Mouse (Mus musculus) lung, postnatal 0 days (tissue): Measurements from ENCODE around the gene Enox1. TPM values are rescaled to one million over a fixed set of nuclear protein-coding genes. Genes with fewer than 3 reads are reported as not detected.
A peak's percentile ranks its signal among the peaks of the same experiment; 100 is the strongest.

Source experiments
- ATAC-seq: fragments of 200-750 bp; cut with Nextera tagmentation; 2 replicates; pipeline ENCODE4 v1.8.0; 2017; ENCODE audit warnings: moderate library complexity
- DNase-seq: peaks from one replicate; pipeline ENCODE4 v3.0.0-alpha.2; 2016; ENCODE audit warnings: low spot score
- H3K27ac ChIP-seq: fragments of 300-500 bp; sonication (generic); 2 replicates; pipeline ENCODE4 v1.5.1; 2014; ENCODE audit warnings: antibody characterized with exemption, mild to moderate bottlenecking, low read length, mixed read lengths
- H3K27me3 ChIP-seq: fragments of 300-500 bp; sonication (generic); replicated peaks from 2 replicates; pipeline ENCODE4 v1.6.1; 2014; ENCODE audit warnings: low read length, mixed read lengths; ENCODE audit not compliant: insufficient read depth
- H3K36me3 ChIP-seq: fragments of 300-500 bp; sonication (generic); 2 replicates; pipeline ENCODE4 v1.6.1; 2014; ENCODE audit warnings: low read length, mixed read lengths; ENCODE audit not compliant: insufficient read depth
- H3K4me1 ChIP-seq: fragments of 300-500 bp; sonication (generic); 2 replicates; pipeline ENCODE4 v1.6.1; 2014; ENCODE audit warnings: antibody characterized with exemption, low read depth, low read length, mixed read lengths; ENCODE audit not compliant: insufficient read depth
- H3K4me2 ChIP-seq: fragments of 300-500 bp; sonication (generic); replicated peaks from 2 replicates; pipeline ENCODE4 v1.6.1; 2014; ENCODE audit warnings: low read depth, mild to moderate bottlenecking, low read length, moderate library complexity, mixed read lengths
- H3K4me3 ChIP-seq: fragments of 300-500 bp; sonication (generic); 2 replicates; pipeline ENCODE4 v1.5.1; 2014; ENCODE audit warnings: low read depth, low read length
- H3K9ac ChIP-seq: fragments of 300-500 bp; sonication (generic); replicated peaks from 2 replicates; pipeline ENCODE4 v1.6.1; 2014; ENCODE audit warnings: low read depth, mild to moderate bottlenecking
- H3K9me3 ChIP-seq: fragments of 300-500 bp; sonication (generic); 2 replicates; pipeline ENCODE4 v1.6.1; 2016; ENCODE audit warnings: low read length, mixed read lengths
- CTCF ChIP-seq: IDR thresholded peaks from 2 replicates; pipeline ENCODE4 v1.5.1; 2016; ENCODE audit warnings: antibody characterized with exemption, mild to moderate bottlenecking
- EP300 ChIP-seq: IDR thresholded peaks from 2 replicates; pipeline ENCODE4 v1.6.1; 2016; ENCODE audit warnings: antibody characterized with exemption, mild to moderate bottlenecking, control low read depth
- WGBS: fragments of 180-500 bp; shearing (Covaris S2); extraction: QIAGEN DNeasy Blood & Tissue Kit; methylation state at CpG from one replicate; pipeline ENCODE4 v1.1.7; 2014; 5-methylcytosine and 5-hydroxymethylcytosine counted together
- polyA plus RNA-seq: library from polyadenylated mRNA; unstranded; fragments of >200 nt; fragmentation: Nextera tagmentation; extraction: Ambion mirVana; gene quantifications from 2 replicates; pipeline ENCODE4 v1.2.1, GENCODE M21; 2015

The Enox1 gene
- polyA plus RNA-seq, 1 experiment from 2014 or later, result 1.5 TPM

DNA sequence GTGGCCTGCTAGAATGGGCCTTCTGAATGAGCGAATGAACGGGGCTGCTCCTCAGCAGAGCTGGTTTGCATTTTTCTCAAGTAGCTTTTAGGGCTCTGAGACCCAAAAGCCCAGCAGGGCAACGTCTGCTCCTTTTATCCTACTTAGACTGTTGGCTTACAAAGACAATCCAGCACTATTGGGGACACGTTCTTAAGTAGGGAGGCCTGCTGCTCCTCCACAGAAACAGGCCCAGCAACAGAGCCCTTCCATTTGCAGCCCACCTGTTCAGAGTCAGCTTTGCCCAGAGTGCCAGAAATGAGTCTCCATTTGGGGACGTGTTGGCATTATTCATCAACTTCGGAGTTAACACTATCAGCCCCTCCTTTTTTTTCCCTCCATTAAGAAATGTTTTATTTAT, 548.4 kb downstream of the Enox1 start:
- Histone ChIP-seq H3K9ac (no peak overlapping the region), H3K27ac (no peak overlapping the region), H3K36me3 (no peaks in the 10 kb centered on the region), H3K27me3 (no peaks in the 10 kb centered on the region), H3K4me2 (no peak overlapping the region), H3K4me3 (no peak overlapping the region), H3K9me3 (no peaks in the 10 kb centered on the region), H3K4me1 (no peaks in the 10 kb centered on the region)
- TF ChIP-seq EP300, result no peak
- no peak for TF ChIP-seq CTCF
- DNase-seq, result no peak
- 70% methylated on average over 6 of the region's 6 CpGs for WGBS
- no peak for ATAC-seq

DNA sequence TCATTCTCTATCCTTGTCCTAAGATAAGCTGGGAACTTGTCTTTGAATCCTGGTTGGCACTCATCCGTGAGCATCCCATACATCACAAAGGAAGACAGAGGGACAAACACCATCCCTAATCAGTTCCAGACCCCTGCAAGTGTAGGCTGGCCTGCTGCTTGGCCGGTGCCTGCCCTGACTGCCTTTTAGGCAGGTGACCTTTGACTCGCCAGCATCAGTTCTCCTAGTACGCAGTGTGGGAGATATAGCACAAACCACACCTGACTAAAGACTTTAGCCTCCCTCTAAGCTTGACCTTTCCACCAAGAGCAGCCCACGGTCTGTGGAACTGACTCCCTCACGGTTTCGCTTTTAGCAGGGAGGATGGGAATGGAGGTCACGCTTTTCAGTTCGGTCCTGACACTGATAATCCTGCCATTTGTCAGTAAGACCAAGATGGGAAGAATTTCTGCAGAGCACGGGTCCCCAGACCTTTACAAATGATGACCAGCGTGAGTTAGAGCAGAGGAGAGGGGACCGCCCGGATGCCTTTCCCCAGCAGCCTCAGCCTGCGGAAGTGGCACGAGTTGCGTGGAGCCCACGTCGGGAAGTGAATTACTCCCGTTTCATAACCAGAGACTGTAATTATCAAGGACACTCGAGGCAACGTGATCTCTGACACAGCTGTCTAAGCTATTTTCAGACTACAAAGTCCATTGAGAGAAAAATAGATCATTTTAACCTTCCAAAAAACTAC, 550.1 kb downstream of the Enox1 start:
- peak overlapping the region; percentile 14; the same call in 1 of the 2 replicates for H3K4me3 ChIP-seq
- ATAC-seq, result no peak
- H3K27me3 ChIP-seq, result no peaks in the 10 kb centered on the region
- H3K4me1 ChIP-seq, result no peaks in the 10 kb centered on the region
- peak overlapping the region; percentile 41 for H3K4me2 ChIP-seq
- WGBS, result 39% methylated on average over 21 of the region's 21 CpGs
- no peak for TF ChIP-seq CTCF
- no peak for TF ChIP-seq EP300
- no peak overlapping the region for H3K27ac ChIP-seq
- no peak overlapping the region for H3K9ac ChIP-seq
- H3K9me3 ChIP-seq, result no peaks in the 10 kb centered on the region
- DNase-seq, result no peak
- no peaks in the 10 kb centered on the region for H3K36me3 ChIP-seq

DNA sequence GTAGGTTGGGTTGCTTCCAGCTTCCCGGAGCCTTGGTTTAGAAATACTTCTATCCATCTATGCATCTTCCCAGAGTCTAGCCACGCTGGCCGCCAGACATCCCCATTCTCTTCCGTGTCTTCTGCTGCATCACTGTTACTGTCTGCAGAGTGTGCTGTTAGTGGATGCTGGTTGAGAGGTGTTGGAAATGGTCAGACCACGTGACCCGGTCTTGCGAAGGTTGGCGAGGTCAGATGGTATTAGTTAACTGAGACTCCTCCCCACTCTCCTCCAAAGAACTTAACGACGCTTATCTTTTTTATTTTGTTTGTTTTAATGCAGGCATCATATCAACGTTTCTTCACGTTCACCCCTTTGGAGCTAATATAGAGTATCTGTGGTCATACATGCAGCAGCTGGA, 550.7 kb downstream of the Enox1 start:
- H3K4me2 ChIP-seq, result peak overlapping the region; percentile 41
- TF ChIP-seq EP300 (no peak), CTCF (no peak)
- H3K4me1 ChIP-seq, result no peaks in the 10 kb centered on the region
- ATAC-seq (no peak), DNase-seq (no peak)
- H3K27me3 ChIP-seq, result no peaks in the 10 kb centered on the region
- H3K27ac ChIP-seq, result no peak overlapping the region
- WGBS, result 56% methylated on average over 12 of the region's 12 CpGs
- no peaks in the 10 kb centered on the region for H3K36me3 ChIP-seq
- H3K9ac ChIP-seq, result no peak overlapping the region
- H3K9me3 ChIP-seq, result no peaks in the 10 kb centered on the region
- peak overlapping the region; percentile 14; the same call in 1 of the 2 replicates for H3K4me3 ChIP-seq

DNA sequence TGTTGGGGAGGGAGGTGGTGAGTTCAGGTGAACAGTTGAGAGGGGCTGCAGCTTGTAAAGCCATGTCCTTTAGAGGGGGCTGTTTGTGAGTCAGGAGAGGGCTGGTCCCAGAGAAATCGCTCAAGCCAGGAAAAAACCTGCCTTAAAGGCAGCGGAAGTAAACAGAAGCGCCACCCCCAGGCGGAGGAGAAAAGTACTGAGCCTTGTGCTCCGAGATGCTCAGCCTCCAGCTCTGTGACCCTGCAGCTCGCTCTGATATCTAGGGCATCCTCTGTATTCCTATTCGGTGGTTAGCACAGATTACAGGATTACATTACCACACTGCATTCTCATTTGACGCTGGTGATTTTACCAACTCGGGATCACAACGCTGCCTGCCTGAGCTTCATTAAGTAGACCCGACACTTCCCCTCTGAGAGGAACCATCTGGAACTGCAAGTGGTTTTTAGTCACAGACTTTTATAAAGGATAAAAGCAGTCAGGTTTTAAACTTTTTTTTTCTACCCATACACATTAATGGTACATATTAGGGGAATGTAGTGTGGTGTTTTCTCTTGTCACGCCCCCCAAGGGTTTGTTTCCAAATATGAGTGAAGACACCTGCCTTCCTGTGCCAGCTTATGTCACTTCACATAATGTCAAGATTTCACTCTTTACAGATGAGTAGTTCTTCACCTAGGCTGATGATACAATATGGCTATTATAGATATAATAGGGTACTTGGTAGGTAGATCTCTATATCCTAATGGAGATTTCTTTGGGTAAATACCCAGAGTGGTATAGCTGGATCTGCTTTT, 552.0 kb downstream of the Enox1 start:
- peak; percentile 36 for TF ChIP-seq CTCF
- TF ChIP-seq EP300, result no peak
- H3K9me3 ChIP-seq, result no peaks in the 10 kb centered on the region
- H3K36me3 ChIP-seq, result no peaks in the 10 kb centered on the region
- H3K4me1 ChIP-seq, result no peaks in the 10 kb centered on the region
- no peak overlapping the region for H3K9ac ChIP-seq
- DNase-seq (no peak), ATAC-seq (no peak)
- no peak overlapping the region for H3K4me2 ChIP-seq
- no peaks in the 10 kb centered on the region for H3K27me3 ChIP-seq
- H3K27ac ChIP-seq, result no peak overlapping the region
- 53% methylated on average over 12 of the region's 12 CpGs for WGBS
- no peak overlapping the region for H3K4me3 ChIP-seq

DNA sequence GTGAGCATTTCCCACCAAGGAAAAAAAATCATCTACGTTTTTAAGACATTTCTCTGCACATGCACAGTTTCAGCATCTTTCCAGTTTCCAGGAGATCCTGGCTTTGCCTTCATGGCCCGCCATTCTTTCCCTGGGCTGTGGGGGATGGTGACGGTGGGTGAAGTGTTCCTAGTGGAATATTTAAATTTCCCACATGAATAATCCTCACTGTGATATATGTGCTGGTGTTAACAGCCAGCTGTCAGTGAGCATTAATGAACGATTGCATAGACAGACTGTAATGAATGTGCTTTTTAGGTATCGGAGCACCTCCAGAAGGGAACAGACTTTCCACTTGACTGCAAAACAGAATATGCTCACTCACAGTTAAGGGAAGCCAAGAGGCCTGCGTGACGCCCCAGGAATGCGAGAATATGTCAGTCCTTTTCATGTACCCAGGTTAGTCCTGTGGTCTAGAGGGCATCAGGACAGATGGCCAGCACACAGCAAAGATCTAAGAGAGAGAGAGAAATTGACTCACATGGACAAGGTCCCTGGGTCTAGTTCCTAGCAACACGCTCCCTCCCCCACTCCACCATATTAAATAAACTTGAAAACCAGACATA, 558.5 kb downstream of the Enox1 start:
- no peak overlapping the region for H3K27ac ChIP-seq
- no peaks in the 10 kb centered on the region for H3K36me3 ChIP-seq
- H3K9me3 ChIP-seq, result no peaks in the 10 kb centered on the region
- 78% methylated on average over 9 of the region's 9 CpGs for WGBS
- no peak for DNase-seq
- no peaks in the 10 kb centered on the region for H3K27me3 ChIP-seq
- ATAC-seq, result no peak
- H3K4me3 ChIP-seq, result no peak overlapping the region
- no peak overlapping the region for H3K9ac ChIP-seq
- no peak for TF ChIP-seq CTCF
- no peak for TF ChIP-seq EP300
- H3K4me1 ChIP-seq, result no peaks in the 10 kb centered on the region
- no peak overlapping the region for H3K4me2 ChIP-seq

DNA sequence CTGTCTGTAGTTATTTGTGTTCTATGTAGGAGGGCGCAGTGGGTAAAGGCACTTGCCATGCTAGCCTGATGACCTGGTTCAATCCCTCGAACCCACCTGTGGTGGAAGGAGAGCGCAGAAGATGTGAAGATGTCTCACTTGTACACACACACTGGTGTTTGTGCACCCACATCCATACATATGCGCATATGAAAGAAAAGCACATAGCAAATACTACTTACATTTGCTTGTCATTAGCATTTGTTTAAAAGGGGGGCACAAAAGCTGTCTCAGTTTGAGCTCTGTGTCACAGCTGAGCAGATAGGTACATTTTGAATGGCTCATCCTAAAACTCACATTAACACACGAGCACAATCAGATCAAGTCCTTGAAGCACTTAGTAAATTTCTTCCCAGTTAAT, 560.4 kb downstream of the Enox1 start:
- Histone ChIP-seq H3K9ac (no peak overlapping the region), H3K36me3 (no peaks in the 10 kb centered on the region), H3K27me3 (no peaks in the 10 kb centered on the region), H3K4me1 (no peaks in the 10 kb centered on the region), H3K27ac (no peak overlapping the region), H3K9me3 (no peaks in the 10 kb centered on the region), H3K4me3 (no peak overlapping the region), H3K4me2 (no peak overlapping the region)
- WGBS, result 87% methylated on average over 5 of the region's 5 CpGs
- ATAC-seq (no peak), DNase-seq (no peak)
- no peak for TF ChIP-seq EP300
- TF ChIP-seq CTCF, result no peak
